Mouse (Mus musculus) frontal cortex, postnatal 10 days (tissue): ENCODE measurements at regions not wholly inside any gene's neighbourhood (a gene's known extent, or its start where the extent isn't known, plus 50 kb on each side); places are given as distances from the start of the nearest gene placed in this dataset.

ENCODE experiments used
- DNase-seq, 2 experiments: peaks; one replicate each; pipeline ENCODE4 v3.0.0; 2022; ENCODE audit warnings: low spot score in 2 of 2, mixed read lengths in 1 of 2

- no peak for DNase-seq
Observed at GRCm38 (mm10) chr4:131097421-131097820, 153.2 kb downstream of the Matn1 start.

GRCm38 (mm10) chr4:131100093-131100795 is 156.1 kb downstream of the Matn1 start:
- no peak for DNase-seq

GRCm38 (mm10) chr4:131100796-131101156 is 156.6 kb downstream of the Matn1 start:
- DNase-seq: no peak

GRCm38 (mm10) chr4:131102163-131102562 is 158.0 kb downstream of the Matn1 start:
- DNase-seq: peak in 1 of 2 experiments; percentile 11

GRCm38 (mm10) chr4:131107127-131107857 is 163.1 kb downstream of the Matn1 start:
- peak in 1 of 2 experiments; percentile 25 for DNase-seq

- DNase-seq: no peak
Observed at GRCm38 (mm10) chr4:131112536-131112935, 168.4 kb downstream of the Matn1 start.

- no peak for DNase-seq
Observed at GRCm38 (mm10) chr4:131113727-131114303, 169.6 kb downstream of the Matn1 start.

- peak in 1 of 2 experiments; percentile 26 for DNase-seq
Observed at GRCm38 (mm10) chr4:131115247-131115646, 171.1 kb downstream of the Matn1 start.

GRCm38 (mm10) chr4:131118586-131118985 is 174.4 kb downstream of the Matn1 start:
- no peak for DNase-seq

GRCm38 (mm10) chr4:131119621-131120020 is 175.4 kb downstream of the Matn1 start:
- no peak for DNase-seq

GRCm38 (mm10) chr4:131120680-131121079 is 176.5 kb downstream of the Matn1 start:
- DNase-seq: no peak

- DNase-seq: no peak
Observed at GRCm38 (mm10) chr4:131125975-131126374, 181.8 kb downstream of the Matn1 start.

- DNase-seq: no peak
Observed at GRCm38 (mm10) chr4:131126901-131127300, 182.7 kb downstream of the Matn1 start.

- no peak for DNase-seq
Observed at GRCm38 (mm10) chr4:131128646-131129045, 184.5 kb downstream of the Matn1 start.

GRCm38 (mm10) chr4:131132201-131132600 is 188.0 kb downstream of the Matn1 start:
- no peak for DNase-seq

- DNase-seq: no peak
Observed at GRCm38 (mm10) chr4:131132781-131133180, 188.6 kb downstream of the Matn1 start.

- DNase-seq: no peak
Observed at GRCm38 (mm10) chr4:131135841-131136240, 191.7 kb downstream of the Matn1 start.

- DNase-seq: no peak
Observed at GRCm38 (mm10) chr4:131138891-131139290, 194.7 kb downstream of the Matn1 start.

- no peak for DNase-seq
Observed at GRCm38 (mm10) chr4:131141890-131142465, 197.8 kb downstream of the Matn1 start.

- DNase-seq: no peak
Observed at GRCm38 (mm10) chr4:131145507-131145906, 201.3 kb downstream of the Matn1 start.

GRCm38 (mm10) chr4:131148042-131148747 is 204.0 kb downstream of the Matn1 start:
- no peak for DNase-seq

- DNase-seq: no peak
Observed at GRCm38 (mm10) chr4:131149466-131149865, 205.3 kb downstream of the Matn1 start.
